Mouse (Mus musculus) stomach, embryonic 16.5 days (tissue): ENCODE data around the gene Dnajc28. TPM values are rescaled to one million over a fixed set of nuclear protein-coding genes. Genes with fewer than 3 reads are reported as not detected.

Source experiments
- ATAC-seq: fragments of 200-750 bp; cut with Nextera tagmentation; 2 replicates; pipeline ENCODE4 v1.8.0; 2017; ENCODE audit warnings: moderate number of reproducible peaks, moderate TSS enrichment; ENCODE audit not compliant: insufficient read depth, low FRiP score
- H3K27ac ChIP-seq: fragments of 300-500 bp; sonication (generic); 2 replicates; pipeline ENCODE4 v1.5.1; 2014; ENCODE audit warnings: low read length
- H3K27me3 ChIP-seq: fragments of 300-500 bp; sonication (generic); 2 replicates; pipeline ENCODE4 v1.6.1; 2014; ENCODE audit warnings: low read length, control low read depth, mixed read lengths; ENCODE audit not compliant: control insufficient read depth, insufficient read depth
- H3K36me3 ChIP-seq: fragments of 300-500 bp; sonication (generic); 2 replicates; pipeline ENCODE4 v1.6.1; 2014; ENCODE audit warnings: low read length; ENCODE audit not compliant: control insufficient read depth, insufficient read depth
- H3K4me1 ChIP-seq: fragments of 300-500 bp; sonication (generic); 2 replicates; pipeline ENCODE4 v1.6.1; 2014; ENCODE audit warnings: low read length, control low read depth, mixed read lengths; ENCODE audit not compliant: control insufficient read depth, insufficient read depth
- H3K4me2 ChIP-seq: fragments of 300-500 bp; sonication (generic); 2 replicates; pipeline ENCODE4 v1.6.1; 2014; ENCODE audit warnings: low read depth, low read length, mixed read lengths
- H3K4me3 ChIP-seq: fragments of 300-500 bp; sonication (generic); replicated peaks from 2 replicates; pipeline ENCODE4 v1.5.1; 2014; ENCODE audit warnings: mild to moderate bottlenecking, low read length
- H3K9ac ChIP-seq: fragments of 300-500 bp; sonication (generic); 2 replicates; pipeline ENCODE4 v1.6.1; 2014; ENCODE audit warnings: low read length
- H3K9me3 ChIP-seq: fragments of 300-500 bp; sonication (generic); replicated peaks from 2 replicates; pipeline ENCODE4 v1.6.1; 2016; ENCODE audit warnings: low read length, control low read depth; ENCODE audit not compliant: control insufficient read depth
- WGBS: fragments of 180-500 bp; shearing (Covaris S2); extraction: QIAGEN DNeasy Blood & Tissue Kit; methylation state at CpG from one replicate; pipeline ENCODE4 v1.1.7; 2014; 5-methylcytosine and 5-hydroxymethylcytosine counted together
- polyA plus RNA-seq: library from polyadenylated mRNA; unstranded; fragments of >200 nt; fragmentation: Nextera tagmentation; extraction: Ambion mirVana; gene quantifications from 2 replicates; pipeline ENCODE4 v1.2.1, GENCODE M21; 2015

The Dnajc28 gene
- polyA plus RNA-seq, 1 experiment from 2014 or later: 2.7 TPM

DNA sequence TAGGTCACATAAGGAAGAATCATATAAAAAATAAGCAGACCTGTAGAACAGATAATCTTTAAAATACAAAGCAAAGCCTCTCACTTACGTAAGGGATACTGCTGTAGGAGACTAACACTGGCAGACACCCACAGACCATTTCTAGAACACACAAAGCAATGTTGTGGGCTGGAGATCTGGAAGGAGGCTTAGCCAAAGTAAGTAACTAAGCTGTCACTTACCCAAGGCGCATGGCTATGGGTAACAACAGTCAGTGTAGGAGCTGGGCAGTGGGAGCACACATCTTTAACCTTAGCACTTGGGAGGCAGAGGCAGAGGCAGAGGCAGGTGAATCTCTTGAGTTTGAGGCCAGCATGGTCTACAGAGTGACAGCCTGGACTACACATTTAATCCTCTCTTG is 20.8 kb upstream of the Dnajc28 start:
- Histone ChIP-seq H3K27ac (no peak overlapping the region), H3K4me1 (no peaks in the 10 kb centered on the region), H3K27me3 (no peaks in the 10 kb centered on the region), H3K9ac (no peak overlapping the region), H3K4me2 (no peak overlapping the region), H3K36me3 (peaks cover 25% of the 10 kb centered on the region), H3K9me3 (no peaks in the 10 kb centered on the region), H3K4me3 (no peak overlapping the region)
- ATAC-seq: no peak
- 92% methylated on average over 2 of the region's 2 CpGs for WGBS

DNA sequence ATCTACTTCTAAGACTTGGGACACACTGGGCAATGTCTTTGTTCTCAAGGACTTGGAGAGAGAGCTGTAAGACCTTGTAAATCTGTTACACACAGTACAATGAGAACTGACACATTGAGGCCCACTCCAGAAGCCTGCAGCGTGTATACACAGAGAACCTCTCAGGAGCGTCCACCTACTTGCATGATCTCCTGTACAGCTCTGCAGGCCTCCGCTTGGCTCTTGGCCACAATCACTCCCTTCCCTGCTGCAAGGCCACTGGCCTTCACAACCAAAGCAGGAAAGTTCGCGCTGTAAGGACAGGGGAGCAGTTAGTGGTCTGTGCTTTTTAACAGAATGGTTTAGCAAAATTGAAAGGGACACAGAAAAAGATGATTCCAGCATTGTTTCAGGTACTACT is 20.3 kb upstream of the Dnajc28 start:
- 95% methylated on average over 5 of the region's 5 CpGs for WGBS
- no peak for ATAC-seq
- Histone ChIP-seq H3K36me3 (peaks cover 25% of the 10 kb centered on the region), H3K4me3 (no peak overlapping the region), H3K27ac (no peak overlapping the region), H3K9ac (no peak overlapping the region), H3K4me2 (no peak overlapping the region), H3K27me3 (no peaks in the 10 kb centered on the region), H3K9me3 (no peaks in the 10 kb centered on the region), H3K4me1 (no peaks in the 10 kb centered on the region)

DNA sequence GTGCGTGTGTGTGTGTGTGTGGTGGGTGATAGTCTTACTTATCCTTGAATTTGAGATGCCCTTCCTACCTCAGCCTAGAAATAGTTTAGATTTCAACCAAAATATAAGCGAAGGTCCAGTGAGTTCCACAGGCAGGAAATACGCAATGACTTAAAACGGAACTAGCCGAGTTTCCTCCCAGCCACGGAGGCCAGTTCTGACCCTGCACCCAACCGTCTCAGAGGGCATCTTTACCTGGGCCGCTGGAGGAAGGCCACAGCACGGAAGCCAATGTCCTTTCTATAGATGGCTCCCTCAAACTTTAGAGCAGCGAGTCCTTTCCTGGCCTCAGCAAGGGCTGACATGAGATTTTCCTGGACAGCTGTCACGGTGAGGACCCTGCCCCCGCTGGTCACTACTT is 14.8 kb upstream of the Dnajc28 start:
- Histone ChIP-seq H3K36me3 (peaks cover 39% of the 10 kb centered on the region), H3K27ac (no peak overlapping the region), H3K4me1 (no peaks in the 10 kb centered on the region), H3K4me2 (no peak overlapping the region), H3K9me3 (no peaks in the 10 kb centered on the region), H3K27me3 (no peaks in the 10 kb centered on the region), H3K4me3 (no peak overlapping the region), H3K9ac (no peak overlapping the region)
- WGBS: 87% methylated on average over 12 of the region's 12 CpGs
- ATAC-seq: no peak

DNA sequence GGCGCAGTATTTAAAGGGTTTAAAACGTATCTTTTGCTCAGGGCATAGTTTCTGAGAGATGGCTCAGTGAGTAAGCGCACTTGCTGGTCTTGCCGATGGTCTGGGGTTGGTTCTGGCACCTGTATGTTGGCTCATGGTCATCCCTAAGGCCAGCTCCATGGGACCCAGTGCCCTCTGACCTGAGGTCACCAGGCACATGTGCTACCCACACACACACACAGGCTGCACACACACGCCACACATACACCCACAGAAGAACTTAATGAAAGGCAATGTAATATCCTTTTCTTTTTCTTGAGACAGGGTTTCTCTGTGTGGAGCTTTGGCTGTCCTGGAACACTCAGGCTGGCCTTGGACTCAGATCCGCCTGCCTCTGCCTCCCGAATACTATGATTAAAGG is 14.1 kb upstream of the Dnajc28 start:
- H3K9ac ChIP-seq: no peak overlapping the region
- H3K9me3 ChIP-seq: no peaks in the 10 kb centered on the region
- 92% methylated on average over 7 of the region's 7 CpGs for WGBS
- H3K27ac ChIP-seq: no peak overlapping the region
- H3K36me3 ChIP-seq: peaks cover 46% of the 10 kb centered on the region
- no peak for ATAC-seq
- H3K4me1 ChIP-seq: no peaks in the 10 kb centered on the region
- H3K27me3 ChIP-seq: no peaks in the 10 kb centered on the region
- no peak overlapping the region for H3K4me3 ChIP-seq
- H3K4me2 ChIP-seq: no peak overlapping the region

DNA sequence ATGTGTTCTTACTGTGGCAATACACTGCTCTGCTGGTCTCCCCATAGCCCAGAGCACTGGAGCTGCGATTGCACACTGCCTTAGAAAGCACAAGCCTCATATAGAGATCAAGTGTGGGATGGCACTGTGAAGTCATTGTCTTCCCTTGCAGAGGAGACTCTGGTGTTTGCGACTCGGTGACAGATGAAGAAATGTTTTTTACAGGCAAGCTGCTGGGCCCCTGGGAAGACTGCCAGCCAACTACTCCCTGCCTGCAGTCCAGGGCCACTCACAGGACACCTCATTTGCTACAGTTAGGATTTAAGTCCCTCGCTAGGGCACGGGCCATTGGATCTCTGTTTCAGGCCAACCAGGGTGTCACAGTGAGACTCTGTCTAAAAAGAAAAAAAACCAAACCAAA is 13.6 kb upstream of the Dnajc28 start:
- WGBS: 87% methylated on average over 5 of the region's 5 CpGs
- Histone ChIP-seq H3K4me3 (no peak overlapping the region), H3K27ac (no peak overlapping the region), H3K4me2 (no peak overlapping the region), H3K27me3 (no peaks in the 10 kb centered on the region), H3K4me1 (no peaks in the 10 kb centered on the region), H3K9me3 (no peaks in the 10 kb centered on the region), H3K36me3 (peaks cover 47% of the 10 kb centered on the region), H3K9ac (no peak overlapping the region)
- ATAC-seq: no peak

DNA sequence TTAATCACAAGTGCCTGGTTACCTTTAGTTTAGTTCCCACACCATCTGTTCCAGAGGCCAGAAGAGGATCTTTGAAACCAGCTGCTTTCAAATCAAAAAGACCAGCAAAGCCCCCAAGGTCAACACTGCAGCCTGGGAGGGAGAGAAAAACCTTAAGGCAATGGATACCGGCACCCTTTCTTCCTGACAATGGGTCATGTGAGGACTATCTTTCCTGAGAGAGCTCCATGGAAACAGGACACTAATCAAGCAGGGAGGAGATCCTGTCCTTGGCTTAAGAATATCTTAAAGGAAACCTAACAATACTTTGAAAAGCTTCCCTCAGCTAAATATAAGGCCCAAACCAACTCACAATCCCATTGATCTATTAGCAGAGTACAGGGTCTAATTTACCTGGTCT is 11.8 kb upstream of the Dnajc28 start:
- Histone ChIP-seq H3K36me3 (peaks cover 44% of the 10 kb centered on the region), H3K4me2 (no peak overlapping the region), H3K27ac (no peak overlapping the region), H3K27me3 (no peaks in the 10 kb centered on the region), H3K9me3 (no peaks in the 10 kb centered on the region), H3K4me1 (no peaks in the 10 kb centered on the region), H3K9ac (no peak overlapping the region), H3K4me3 (no peak overlapping the region)
- 60% methylated on average over 1 of the region's 1 CpGs for WGBS
- ATAC-seq: no peak

DNA sequence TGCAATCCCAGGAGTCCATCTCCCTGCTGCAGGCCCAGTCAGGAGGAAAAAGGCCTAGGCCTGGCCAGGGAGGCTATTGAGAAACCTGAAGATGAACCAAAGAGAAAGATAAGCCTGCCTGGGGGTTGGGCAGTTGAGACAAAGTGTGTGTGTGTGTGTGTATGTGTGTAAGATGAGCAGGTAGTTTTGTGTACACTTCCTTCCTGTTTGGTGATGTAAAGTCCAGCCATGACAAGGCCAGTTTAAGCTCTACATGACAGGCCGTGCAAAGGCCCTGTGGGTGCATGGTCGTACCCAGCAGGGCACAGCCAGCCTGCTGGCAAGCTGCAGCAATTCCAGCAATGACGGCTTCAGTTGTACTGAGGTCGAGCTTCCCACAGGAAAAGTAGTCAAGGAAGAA is 10.9 kb upstream of the Dnajc28 start:
- no peak for ATAC-seq
- no peak overlapping the region for H3K4me3 ChIP-seq
- H3K36me3 ChIP-seq: peaks cover 40% of the 10 kb centered on the region; the same call in 1 of the 2 replicates
- H3K4me2 ChIP-seq: no peak overlapping the region
- no peaks in the 10 kb centered on the region for H3K9me3 ChIP-seq
- no peak overlapping the region for H3K27ac ChIP-seq
- no peaks in the 10 kb centered on the region for H3K27me3 ChIP-seq
- WGBS: 86% methylated on average over 4 of the region's 4 CpGs
- no peak overlapping the region for H3K9ac ChIP-seq
- H3K4me1 ChIP-seq: no peaks in the 10 kb centered on the region

DNA sequence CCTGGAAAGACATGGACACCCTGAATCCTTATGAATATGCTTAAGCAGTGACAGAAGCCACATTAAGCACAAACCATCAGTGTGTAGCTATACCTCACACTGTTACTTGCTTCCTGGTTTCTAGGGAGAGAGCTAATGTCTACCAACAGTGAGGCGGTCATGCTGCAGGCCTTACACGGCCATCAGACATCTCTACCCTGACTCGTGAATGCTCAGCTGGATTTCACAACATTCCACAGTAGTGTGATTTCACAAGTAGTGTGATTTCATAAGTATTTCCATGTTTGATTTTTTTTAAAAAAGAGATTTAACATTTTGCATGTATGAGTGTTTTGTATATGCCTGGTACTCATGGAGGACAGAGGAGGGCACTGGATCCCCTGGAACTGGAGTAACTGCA is 9.8 kb upstream of the Dnajc28 start:
- Histone ChIP-seq H3K4me3 (no peak overlapping the region), H3K4me1 (no peaks in the 10 kb centered on the region), H3K27me3 (no peaks in the 10 kb centered on the region), H3K36me3 (peaks cover 41% of the 10 kb centered on the region; the same call in 1 of the 2 replicates), H3K27ac (no peak overlapping the region), H3K9me3 (no peaks in the 10 kb centered on the region), H3K4me2 (no peak overlapping the region), H3K9ac (no peak overlapping the region)
- 94% methylated on average over 3 of the region's 3 CpGs for WGBS
- no peak for ATAC-seq

DNA sequence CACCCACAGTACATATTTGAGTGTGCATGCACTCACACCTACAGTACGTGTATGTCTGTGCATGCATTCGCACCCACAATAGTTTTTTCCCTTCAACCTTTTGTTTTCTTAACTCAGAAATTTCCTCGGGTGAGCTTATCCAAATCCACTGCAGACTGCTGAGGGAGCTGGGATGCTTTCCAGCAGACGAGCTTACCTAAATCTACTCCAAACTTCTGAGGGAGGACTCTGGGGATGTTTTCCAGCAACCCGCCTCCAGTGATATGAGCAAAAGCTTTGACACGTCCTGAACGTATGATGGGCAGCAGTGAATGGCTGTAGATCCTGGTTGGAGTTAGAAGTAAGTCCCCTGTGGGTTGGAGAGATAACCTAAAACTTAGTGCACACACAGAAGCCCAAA is 9.0 kb upstream of the Dnajc28 start:
- Histone ChIP-seq H3K4me1 (no peaks in the 10 kb centered on the region), H3K36me3 (peaks cover 36% of the 10 kb centered on the region; the same call in 1 of the 2 replicates), H3K27ac (no peak overlapping the region), H3K9me3 (no peaks in the 10 kb centered on the region), H3K27me3 (no peaks in the 10 kb centered on the region), H3K4me2 (no peak overlapping the region), H3K9ac (no peak overlapping the region), H3K4me3 (no peak overlapping the region)
- 81% methylated on average over 7 of the region's 7 CpGs for WGBS
- ATAC-seq: no peak

DNA sequence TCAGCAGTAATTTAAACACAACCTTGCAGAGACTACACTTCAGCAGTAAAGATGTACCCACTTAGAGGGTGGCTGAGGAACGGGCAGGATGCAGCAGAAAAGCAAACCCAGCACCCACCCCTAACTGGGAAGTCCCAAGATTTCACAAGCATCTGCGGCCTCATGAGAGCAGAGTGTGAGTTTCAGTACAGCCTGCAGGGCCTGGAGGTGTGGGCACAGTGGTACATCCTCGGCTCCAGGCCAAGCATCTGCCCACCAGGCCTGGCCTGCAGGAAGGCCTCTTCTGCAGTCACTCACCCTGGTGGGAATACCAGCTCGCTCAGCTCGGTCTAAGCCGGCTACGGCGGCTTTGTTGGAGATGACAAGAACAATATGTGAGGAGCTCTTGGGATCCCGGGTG is 4.2 kb upstream of the Dnajc28 start:
- no peak overlapping the region for H3K9ac ChIP-seq
- H3K27ac ChIP-seq: no peak overlapping the region
- H3K27me3 ChIP-seq: no peaks in the 10 kb centered on the region
- 90% methylated on average over 9 of the region's 9 CpGs for WGBS
- H3K4me2 ChIP-seq: no peak overlapping the region
- no peaks in the 10 kb centered on the region for H3K9me3 ChIP-seq
- ATAC-seq: no peak
- no peaks in the 10 kb centered on the region; the same call in 1 of the 2 replicates for H3K4me1 ChIP-seq
- H3K36me3 ChIP-seq: peaks cover 21% of the 10 kb centered on the region; the same call in 1 of the 2 replicates
- no peak overlapping the region for H3K4me3 ChIP-seq
